Mouse (Mus musculus): ENCODE data around the gene Ppl.

The Ppl gene

GRCm38 (mm10) chr16:5130196-5130595 lies 2.0 kb downstream of the Ppl start:
- no peak for DNase-seq (ENCODE audit: low read depth, low spot score)

- DNase-seq (ENCODE audit: low read depth, low spot score) = no peak
These were observed 8.7 kb downstream of the Ppl start for GRCm38 (mm10) chr16:5123476-5123875.

GRCm38 (mm10) chr16:5119845-5120244 lies 12.4 kb downstream of the Ppl start:
- DNase-seq (ENCODE audit: low read depth, low spot score) = no peak

GRCm38 (mm10) chr16:5119385-5119784 lies 12.8 kb downstream of the Ppl start:
- DNase-seq (ENCODE audit: low read depth, low spot score) = no peak

GRCm38 (mm10) chr16:5113582-5113981 lies 18.6 kb downstream of the Ppl start:
- no peak for DNase-seq (ENCODE audit: low read depth, low spot score)

- DNase-seq (ENCODE audit: low read depth, low spot score) = no peak
These were observed 19.1 kb downstream of the Ppl start for GRCm38 (mm10) chr16:5113002-5113550.

- no peak for DNase-seq (ENCODE audit: low read depth, low spot score)
These were observed 21.2 kb downstream of the Ppl start for GRCm38 (mm10) chr16:5111021-5111420.

GRCm38 (mm10) chr16:5109877-5110276 lies 22.3 kb downstream of the Ppl start:
- DNase-seq (ENCODE audit: low read depth, low spot score) = no peak

- DNase-seq (ENCODE audit: low read depth, low spot score) = peak; percentile 89
These were observed 31.2 kb downstream of the Ppl start for GRCm38 (mm10) chr16:5101000-5101399.

- no peak for DNase-seq (ENCODE audit: low read depth, low spot score)
These were observed 35.7 kb downstream of the Ppl start for GRCm38 (mm10) chr16:5096504-5096903.

- no peak for DNase-seq (ENCODE audit: low read depth, low spot score)
These were observed 38.9 kb downstream of the Ppl start for GRCm38 (mm10) chr16:5093285-5093684.

GRCm38 (mm10) chr16:5089021-5089420 lies 43.2 kb downstream of the Ppl start:
- DNase-seq (ENCODE audit: low read depth, low spot score) = no peak

GRCm38 (mm10) chr16:5086179-5086578 lies 46.0 kb downstream of the Ppl start:
- DNase-seq (ENCODE audit: low read depth, low spot score) = no peak

- no peak for DNase-seq (ENCODE audit: low read depth, low spot score)
These were observed 47.0 kb downstream of the Ppl start for GRCm38 (mm10) chr16:5085196-5085595.

- DNase-seq (ENCODE audit: low read depth, low spot score) = peak; percentile 72
These were observed 57.9 kb downstream of the Ppl start for GRCm38 (mm10) chr16:5074341-5074740.

- peak; percentile 56 for DNase-seq (ENCODE audit: low read depth, low spot score)
These were observed 60.2 kb downstream of the Ppl start for GRCm38 (mm10) chr16:5071974-5072373.

- peak; percentile 86 for DNase-seq (ENCODE audit: low read depth, low spot score)
These were observed 61.9 kb downstream of the Ppl start for GRCm38 (mm10) chr16:5070321-5070720.

- DNase-seq (ENCODE audit: low read depth, low spot score) = no peak
These were observed 68.7 kb downstream of the Ppl start for GRCm38 (mm10) chr16:5063472-5063871.

GRCm38 (mm10) chr16:5058114-5058513 lies 74.1 kb downstream of the Ppl start:
- peak; percentile 45 for DNase-seq (ENCODE audit: low read depth, low spot score)

GRCm38 (mm10) chr16:5050251-5051110 lies 81.7 kb downstream of the Ppl start:
- DNase-seq (ENCODE audit: low read depth, low spot score) = peak; percentile 88

- peak; percentile 100 for DNase-seq (ENCODE audit: low read depth, low spot score)
These were observed 82.4 kb downstream of the Ppl start, which contains the start of the genes Glyr1 and Ubn1 for GRCm38 (mm10) chr16:5049774-5050234. Gene Glyr1 (minus strand): TSS chr16:5049863. Gene Ubn1 (plus strand): TSS chr16:5050057.

GRCm38 (mm10) chr16:5049182-5049773 lies 82.9 kb downstream of the Ppl start:
- no peak for DNase-seq (ENCODE audit: low read depth, low spot score)

- no peak for DNase-seq (ENCODE audit: low read depth, low spot score)
These were observed 86.9 kb downstream of the Ppl start for GRCm38 (mm10) chr16:5045322-5045721.

Data from brain, adult 2 months (tissue).